Mouse (Mus musculus) ES-E14 (cell line): ENCODE measurements around the gene Gtpbp8. TPM values are rescaled to one million over a fixed set of nuclear protein-coding genes. Genes with fewer than 3 reads are reported as not detected.

ENCODE experiments used
- DNase-seq: peaks from one replicate; pipeline ENCODE4 v3.0.0-alpha.2; 2013; ENCODE audit warnings: low read depth, low spot score
- H3K27ac ChIP-seq: 2 replicates; pipeline ENCODE4 v1.5.1; 2012; ENCODE audit warnings: low read depth, mild to moderate bottlenecking, low read length, moderate library complexity, mixed read lengths; ENCODE audit not compliant: poor library complexity, insufficient read depth, severe bottlenecking
- H3K36me3 ChIP-seq: 2 replicates; pipeline ENCODE4 v1.6.1; 2012; ENCODE audit warnings: mild to moderate bottlenecking, low read length, moderate library complexity, mixed read lengths; ENCODE audit not compliant: control insufficient read depth, poor library complexity, insufficient read depth, severe bottlenecking
- H3K4me1 ChIP-seq, 2 experiments: fragments of 150-350 bp in 1 of 2; sonication (generic) in 1 of 2; 2 replicates each; pipeline ENCODE4 v1.6.1; 2012; ENCODE audit warnings: low read length in 2 of 2, mild to moderate bottlenecking in 1 of 2, mixed read lengths in 1 of 2; ENCODE audit not compliant: control insufficient read depth in 2 of 2, insufficient read depth in 2 of 2, poor library complexity in 1 of 2
- H3K4me3 ChIP-seq, 2 experiments: fragments of 150-350 bp in 1 of 2; sonication (generic) in 1 of 2; 2 replicates each; pipeline ENCODE4 v1.5.1; 2012; ENCODE audit warnings: low read length in 2 of 2, low read depth in 1 of 2, mild to moderate bottlenecking in 1 of 2, mixed read lengths in 1 of 2; ENCODE audit not compliant: insufficient read depth in 1 of 2, poor library complexity in 1 of 2, severe bottlenecking in 1 of 2
- H3K9ac ChIP-seq: 2 replicates; pipeline ENCODE4 v1.6.1; 2012; ENCODE audit warnings: low read depth, mild to moderate bottlenecking, low read length, mixed read lengths; ENCODE audit not compliant: poor library complexity, insufficient read depth, severe bottlenecking
- H3K9me3 ChIP-seq: fragments of 150-350 bp; sonication (generic); 2 replicates; pipeline ENCODE4 v1.6.1; 2012; ENCODE audit warnings: low read depth, mild to moderate bottlenecking, low read length; ENCODE audit not compliant: control insufficient read depth, insufficient read depth
- CHD2 ChIP-seq: IDR thresholded peaks from 2 replicates; pipeline ENCODE4 v1.6.1; 2014; ENCODE audit warnings: mild to moderate bottlenecking, low read depth, low read length, inconsistent platforms
- HCFC1 ChIP-seq: IDR thresholded peaks from 2 replicates; pipeline ENCODE4 v1.6.1; 2012; ENCODE audit warnings: low read length, inconsistent platforms, borderline replicate concordance; ENCODE audit not compliant: insufficient read depth
- MAFK ChIP-seq: IDR thresholded peaks from 2 replicates; pipeline ENCODE4 v1.6.1; 2014; ENCODE audit warnings: mild to moderate bottlenecking, low read depth, low read length, inconsistent platforms; ENCODE audit not compliant: insufficient read depth
- ZC3H11A ChIP-seq: IDR thresholded peaks from 2 replicates; pipeline ENCODE4 v1.6.1; 2012; ENCODE audit warnings: low read depth, mild to moderate bottlenecking, inconsistent platforms, low read length, borderline replicate concordance
- ZNF384 ChIP-seq: IDR thresholded peaks from 2 replicates; pipeline ENCODE4 v1.6.1; 2012; ENCODE audit warnings: low read depth, low read length, inconsistent platforms
- in situ Hi-C, 2 experiments: fragments of 600-800 bp; cut with MboI; formaldehyde crosslinking; loops; one replicate each; pipeline ENCODE4 v1.15.1; 2025; ENCODE audit warnings: low sequenced_read_pairs in 2 of 2, inconsistent platforms in 1 of 2; ENCODE audit not compliant: unreplicated experiment in 2 of 2
- total RNA-seq: library from RNA; depleted of rRNA; stranded (reverse); fragments of 300-350 nt; gene quantifications from 2 replicates; pipeline ENCODE4 v1.2.3, GENCODE M21; 2012; rRNA removed

Gene Gtpbp8
- total RNA-seq = 7.1 and 8.7 TPM in 2 replicates

GRCm38 (mm10) chr16:44745866-44746562 is at the start of gene Gtpbp8:
Gtpbp8 (minus strand) TSS chr16:44746363.
- peak within 1 kb of the TSS; percentile 87 to 94 for H3K4me3 ChIP-seq
- H3K36me3 ChIP-seq = no peaks in the 10 kb centered on the region; the same call in 1 of the 2 replicates
- peak within 1 kb of the TSS; percentile 87 for H3K9ac ChIP-seq
- no peaks in the 10 kb centered on the region for H3K9me3 ChIP-seq
- TF ChIP-seq MAFK (no peak), HCFC1 (peak; percentile 98)
- no peaks in the 10 kb centered on the region for H3K4me1 ChIP-seq
- in situ Hi-C loops = no loop called here
- DNase-seq = peak; percentile 82
- no peak within 1 kb of the TSS for H3K27ac ChIP-seq

DNA sequence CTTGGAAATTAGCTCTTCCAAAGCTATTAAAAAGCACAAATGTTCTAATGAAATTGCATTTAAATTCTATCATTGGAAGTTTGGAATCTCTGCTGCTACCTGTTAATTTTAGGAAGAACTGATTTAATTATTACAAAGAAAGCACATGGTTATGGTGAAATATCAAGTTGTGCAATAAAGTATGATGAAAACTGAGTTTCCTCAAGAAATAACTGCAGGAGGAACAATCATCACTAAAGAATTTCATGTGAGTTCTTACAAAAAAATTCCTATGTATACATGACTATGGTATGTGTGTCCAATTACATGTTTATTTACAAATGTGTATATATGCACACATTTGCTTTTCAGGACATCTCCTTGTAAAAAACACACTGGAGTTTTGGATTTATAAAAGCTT is 48.3 kb upstream of the Gtpbp8 start:
- Histone ChIP-seq H3K9me3 (no peaks in the 10 kb centered on the region), H3K27ac (no peak overlapping the region), H3K4me3 (no peak overlapping the region), H3K4me1 (no peaks in the 10 kb centered on the region), H3K36me3 (no peaks in the 10 kb centered on the region), H3K9ac (no peak overlapping the region)
- no peak for DNase-seq
- TF ChIP-seq ZC3H11A (no peak), CHD2 (no peak), HCFC1 (no peak), ZNF384 (no peak), MAFK (no peak)
- in situ Hi-C loops = no loop called here

- no peak for DNase-seq
- H3K4me3 ChIP-seq = no peak overlapping the region
- H3K9me3 ChIP-seq = no peaks in the 10 kb centered on the region
- no peaks in the 10 kb centered on the region for H3K36me3 ChIP-seq
- H3K27ac ChIP-seq = no peak overlapping the region
- TF ChIP-seq CHD2 = no peak
- no peak for TF ChIP-seq ZC3H11A
- TF ChIP-seq MAFK = no peak
- TF ChIP-seq HCFC1 = no peak
- no peak for TF ChIP-seq ZNF384
- no peaks in the 10 kb centered on the region for H3K4me1 ChIP-seq
- H3K9ac ChIP-seq = no peak overlapping the region
- in situ Hi-C loops = no loop called here
Measured at GRCm38 (mm10) chr16:44786934-44787333, 40.8 kb upstream of the Gtpbp8 start.

GRCm38 (mm10) chr16:44780751-44781150 is 34.6 kb upstream of the Gtpbp8 start:
- DNase-seq = no peak
- in situ Hi-C loops = no loop called here
- TF ChIP-seq MAFK (no peak), HCFC1 (no peak), ZC3H11A (no peak), ZNF384 (no peak), CHD2 (no peak)
- no peak overlapping the region for H3K4me3 ChIP-seq
- no peaks in the 10 kb centered on the region for H3K9me3 ChIP-seq
- H3K4me1 ChIP-seq = no peaks in the 10 kb centered on the region
- no peak overlapping the region for H3K9ac ChIP-seq
- H3K27ac ChIP-seq = no peak overlapping the region
- H3K36me3 ChIP-seq = no peaks in the 10 kb centered on the region
